Mouse (Mus musculus): ENCODE results near the gene Dck.
"Not testable (repeated sequence)": the region's sequence is repeated elsewhere in the genome, so short reads cannot be mapped to it uniquely, and the experiment has no call there.

Gene Dck

DNA sequence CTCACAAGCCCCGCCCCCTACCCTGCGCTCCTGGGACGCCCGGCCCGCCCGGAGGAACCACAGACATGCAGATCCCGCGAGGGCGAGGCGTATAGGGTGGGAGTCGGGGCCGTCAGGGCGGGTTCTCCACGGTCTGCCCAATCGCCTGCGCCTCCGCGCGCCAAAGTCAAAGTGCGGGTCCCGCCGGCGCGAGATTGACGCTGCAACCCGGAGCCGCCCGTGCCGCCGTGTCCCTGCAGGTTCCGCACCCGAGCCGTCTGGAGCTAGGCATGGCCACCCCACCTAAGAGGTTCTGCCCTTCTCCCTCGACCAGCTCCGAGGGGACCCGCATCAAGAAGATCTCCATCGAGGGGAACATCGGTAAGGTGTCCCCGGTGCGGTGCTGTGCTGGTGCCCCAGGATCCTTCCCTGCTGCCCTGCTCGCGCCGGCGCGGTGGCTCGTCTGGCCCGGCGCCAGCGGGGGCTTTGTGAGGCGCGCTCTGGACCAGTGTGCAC, at the start of gene Dck:
Dck (plus strand) TSS at position 10 of the 495 bp plus-strand sequence.
- peak; percentile 98 to 99 for DNase-seq (ENCODE audit: low spot score in 2 of 2)

DNA sequence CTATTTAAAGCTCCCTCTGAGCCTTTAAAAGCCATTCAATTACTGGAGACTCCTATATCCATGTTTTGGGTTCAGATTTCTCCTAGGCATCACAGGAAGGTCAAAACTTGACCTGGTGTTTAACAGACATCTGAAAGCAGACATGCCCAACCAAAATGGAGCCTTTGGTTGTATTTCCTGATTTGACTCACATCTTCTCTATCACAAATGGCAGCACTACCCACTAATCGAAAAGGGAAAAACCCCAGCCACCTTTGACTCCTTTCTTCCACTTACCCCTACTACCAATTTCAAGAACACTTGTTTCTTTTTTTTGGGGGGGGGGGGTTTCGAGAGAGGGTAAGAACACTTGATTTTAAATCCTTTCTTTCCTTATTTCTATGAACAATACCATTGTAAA, 47.8 kb upstream of the Dck start:
- DNase-seq (ENCODE audit: low spot score in 2 of 2) = no peak

DNA sequence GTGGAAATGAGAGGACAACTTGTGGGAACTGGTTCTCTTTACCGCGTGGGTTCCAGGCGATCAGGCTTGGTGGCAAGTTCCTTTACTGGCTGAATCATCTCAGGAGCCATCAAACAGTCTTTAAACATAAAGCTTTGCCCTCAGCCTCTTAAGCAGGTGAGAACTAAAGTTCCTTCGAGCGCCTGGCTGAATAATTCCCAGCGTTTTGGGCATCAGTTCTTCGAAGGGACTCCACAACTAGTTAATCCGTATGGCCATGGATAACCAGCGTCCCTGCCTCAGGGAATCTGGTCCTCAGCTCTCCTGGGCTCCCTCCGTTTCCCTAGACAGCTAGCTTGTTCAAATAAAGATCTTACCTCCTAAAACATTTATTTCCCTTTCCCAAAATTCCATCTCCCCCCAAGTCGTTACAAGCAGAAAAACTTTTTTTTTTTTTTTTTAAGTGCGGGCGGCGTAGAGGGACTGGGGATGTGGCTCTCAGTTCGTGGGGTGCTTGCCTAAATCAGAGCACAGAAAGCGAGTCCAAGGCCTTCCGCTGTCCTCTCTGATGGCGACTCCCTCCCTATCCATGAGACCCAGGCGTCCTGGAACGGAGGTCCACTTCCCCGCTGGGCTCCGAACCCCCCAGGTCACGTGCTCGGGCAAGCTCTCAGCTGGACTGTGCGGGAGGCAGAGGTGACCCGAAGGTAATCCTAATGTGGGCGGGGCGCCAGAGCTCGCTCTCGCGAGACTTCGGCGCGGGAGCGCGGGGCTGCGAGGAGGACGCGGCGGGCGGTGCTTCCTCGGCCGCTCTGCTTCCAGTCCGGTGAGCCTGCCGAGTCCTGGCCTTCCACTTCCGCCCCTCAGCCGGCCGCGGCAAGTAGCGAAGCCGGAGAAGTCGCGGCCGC, 44.4 kb upstream of the Dck start, which contains the start of gene Mob1b:
Mob1b (plus strand) TSS at position 740 of the 887 bp plus-strand sequence.
- peak; percentile 94 to 96 for DNase-seq (ENCODE audit: low spot score in 2 of 2)

DNA sequence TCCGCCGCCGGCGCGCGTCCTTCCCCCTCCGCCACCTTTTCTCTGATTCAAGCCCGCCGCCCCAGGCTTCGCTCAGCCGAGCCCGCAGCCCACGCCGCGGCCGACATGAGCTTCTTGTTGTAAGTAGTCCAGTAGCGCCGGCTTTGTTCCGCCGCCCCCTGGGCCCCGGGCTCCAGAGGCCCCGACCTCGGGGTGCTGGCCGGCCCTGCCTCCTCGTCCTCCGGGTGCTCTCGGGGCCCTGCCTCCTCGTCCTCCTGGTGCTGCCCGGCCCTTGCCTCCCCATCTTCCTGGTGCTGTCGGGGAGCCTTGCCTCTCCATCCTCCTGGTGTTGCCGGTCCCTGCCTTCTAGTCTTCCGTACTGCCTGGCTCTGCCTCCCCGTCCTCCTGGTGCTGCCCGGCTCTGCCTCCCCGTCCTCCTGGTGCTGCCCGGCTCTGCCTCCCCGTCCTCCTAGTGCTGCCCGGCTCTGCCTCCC, 43.8 kb upstream of the Dck start:
- DNase-seq (ENCODE audit: low spot score in 2 of 2) = no peak

DNA sequence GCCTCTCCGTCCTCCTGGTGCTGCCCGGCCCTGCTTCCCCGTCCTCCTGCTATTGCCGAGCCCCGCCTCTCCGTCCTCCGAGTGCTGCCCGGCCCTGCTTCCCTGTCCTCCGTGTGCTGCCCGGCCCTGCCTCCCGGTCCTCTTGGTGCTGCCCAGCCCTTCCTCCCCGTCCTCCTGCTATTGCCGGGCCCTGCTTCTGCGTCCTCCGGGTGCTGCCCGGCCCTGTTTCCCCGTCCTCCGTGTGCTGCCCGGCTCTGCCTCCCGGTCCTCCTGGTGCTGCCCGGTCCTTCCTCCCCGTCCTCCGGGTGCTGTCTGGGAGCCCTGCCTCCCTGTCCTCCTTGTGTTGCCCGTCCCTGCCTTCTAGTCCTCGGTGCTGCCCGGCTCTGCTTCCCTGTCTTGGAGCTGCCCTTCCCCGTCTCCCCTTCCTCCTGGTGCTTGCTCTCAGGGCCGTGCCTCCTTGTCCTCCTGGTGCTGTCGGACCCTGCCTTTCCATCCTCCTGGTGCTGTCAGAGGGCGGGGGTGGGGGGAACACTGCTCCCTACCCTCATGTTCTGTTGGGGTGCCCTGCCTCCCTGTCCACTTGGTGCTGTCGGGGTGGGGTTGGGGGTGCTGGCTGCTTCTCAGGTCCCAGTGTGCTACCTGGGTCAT, 43.1 kb upstream of the Dck start:
- DNase-seq (ENCODE audit: low spot score in 2 of 2) = peak; percentile 27 to 30

DNA sequence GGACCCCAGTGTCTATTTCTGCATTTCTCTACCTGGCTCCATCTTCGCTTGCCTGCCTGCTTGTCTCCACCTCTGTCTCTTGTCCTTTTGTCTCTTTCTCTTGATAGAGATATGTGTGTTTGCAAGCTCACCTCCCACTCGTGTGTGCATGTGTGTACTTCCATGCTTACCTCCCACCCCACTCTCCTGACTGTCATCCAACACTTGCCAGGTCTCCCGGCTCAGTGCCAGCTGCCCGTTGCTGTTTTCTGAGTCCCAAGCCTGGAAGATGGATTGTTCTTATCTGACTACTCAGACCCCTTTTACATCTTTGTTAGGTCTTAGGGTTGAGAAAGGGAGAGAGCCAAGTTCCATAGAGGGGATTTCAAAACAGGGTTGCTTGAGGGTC, 42.6 kb upstream of the Dck start:
- DNase-seq (ENCODE audit: low spot score in 2 of 2) = no peak

DNA sequence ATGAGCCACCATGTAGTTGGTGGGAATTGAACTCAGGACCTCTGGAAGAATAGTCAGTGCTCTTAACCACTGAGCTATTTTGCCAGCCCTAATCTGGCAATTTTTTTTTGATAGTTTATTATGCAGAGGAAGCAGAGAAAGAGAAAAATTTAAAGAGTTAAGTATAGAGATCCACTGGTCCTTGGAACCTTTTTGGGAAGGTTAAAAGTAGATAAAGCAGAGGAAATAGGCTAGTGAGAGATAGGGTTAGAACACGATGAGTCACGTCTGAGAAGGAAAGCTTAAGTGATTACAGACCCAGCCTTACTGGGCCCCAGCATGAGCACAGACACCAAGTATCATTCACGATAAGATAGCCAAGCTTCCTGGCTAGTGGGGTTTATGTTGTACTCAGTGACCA, 40.8 kb upstream of the Dck start:
- DNase-seq (ENCODE audit: low spot score in 2 of 2) = no peak

DNA sequence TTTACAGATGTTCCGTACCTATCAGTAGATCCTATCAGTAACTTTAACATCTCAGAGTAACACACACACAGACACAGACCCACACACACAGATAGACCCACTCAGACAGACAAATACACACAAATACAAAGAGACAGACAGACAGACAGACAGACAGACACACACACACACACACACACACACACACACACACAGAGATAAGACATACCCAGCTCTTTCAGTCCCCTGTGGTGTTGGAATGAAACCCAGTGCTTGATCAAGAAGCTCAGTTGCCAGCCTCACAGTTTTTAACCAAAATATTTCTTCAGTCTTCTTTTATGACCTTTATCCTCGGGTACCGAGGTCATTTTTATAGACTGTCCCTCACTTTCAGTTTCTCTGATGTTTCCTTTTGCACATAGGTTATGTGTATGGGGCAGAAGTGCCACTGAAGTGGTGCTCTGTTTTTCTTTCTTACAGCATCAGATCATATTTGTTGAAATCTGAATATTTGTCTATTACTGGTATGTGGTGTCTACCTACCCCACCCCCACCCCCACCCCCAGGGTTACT, 37.1 kb upstream of the Dck start:
- no peak for DNase-seq (ENCODE audit: low spot score in 2 of 2)

DNA sequence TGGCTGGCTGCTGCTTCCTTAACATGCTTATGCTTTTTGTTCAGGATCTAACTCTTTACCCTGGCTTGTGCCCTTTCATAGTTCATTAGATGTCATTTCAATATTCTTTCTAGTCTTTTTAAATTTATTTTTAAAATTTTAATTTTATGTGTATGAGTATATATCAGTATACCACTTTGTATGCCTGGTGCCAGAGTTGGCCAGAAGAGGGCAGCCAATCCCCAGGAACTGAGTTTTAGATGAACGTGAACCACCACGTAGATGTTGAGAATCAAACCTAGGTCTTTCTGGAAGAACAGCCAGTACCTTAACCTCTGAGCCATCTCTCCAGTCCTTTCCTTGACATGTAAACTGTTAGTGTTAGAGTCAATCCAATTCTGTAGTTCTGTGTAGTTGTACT, 30.0 kb upstream of the Dck start:
- DNase-seq (ENCODE audit: low spot score in 2 of 2) = peak; percentile 23 to 54

DNA sequence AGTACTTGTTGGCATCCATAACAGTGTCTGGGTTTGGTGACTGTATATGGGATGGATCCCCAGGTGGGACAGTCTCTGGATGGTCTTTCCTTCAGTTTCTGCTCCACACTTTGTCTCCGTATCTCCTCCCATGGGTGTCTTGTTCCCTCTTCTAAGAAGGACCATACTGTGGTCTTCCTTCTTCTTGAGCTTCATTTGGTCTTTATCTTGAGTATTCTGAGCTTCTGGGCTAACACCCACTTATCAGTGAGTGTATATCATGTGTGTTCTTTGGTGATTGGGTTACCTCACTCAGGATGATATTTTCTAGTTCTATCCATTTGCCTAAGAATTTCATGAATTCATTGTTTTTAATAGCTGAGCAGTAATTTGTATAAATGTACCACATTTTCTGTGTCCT, 23.7 kb upstream of the Dck start:
- not testable (repeated sequence) for DNase-seq (ENCODE audit: low spot score in 2 of 2)

DNA sequence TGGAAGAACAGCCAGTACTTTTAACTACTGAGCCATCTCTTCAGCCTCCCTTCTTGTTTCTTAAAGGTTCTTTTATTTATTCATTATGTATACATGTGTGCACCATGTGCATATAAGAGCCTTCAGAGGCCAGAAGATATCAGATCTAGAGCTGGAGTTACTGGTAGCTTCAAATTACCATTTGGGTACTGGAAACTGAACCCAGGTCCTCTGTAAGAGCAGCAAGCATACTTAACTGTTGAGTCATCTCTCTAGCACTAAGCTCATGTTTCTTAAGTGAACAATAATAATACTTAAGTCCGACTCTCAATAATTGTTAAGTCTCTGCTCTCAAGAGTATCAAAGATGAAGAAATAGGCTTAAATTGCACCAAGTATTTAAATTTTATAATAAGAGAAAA, 17.0 kb upstream of the Dck start:
- no peak for DNase-seq (ENCODE audit: low spot score in 2 of 2)

DNA sequence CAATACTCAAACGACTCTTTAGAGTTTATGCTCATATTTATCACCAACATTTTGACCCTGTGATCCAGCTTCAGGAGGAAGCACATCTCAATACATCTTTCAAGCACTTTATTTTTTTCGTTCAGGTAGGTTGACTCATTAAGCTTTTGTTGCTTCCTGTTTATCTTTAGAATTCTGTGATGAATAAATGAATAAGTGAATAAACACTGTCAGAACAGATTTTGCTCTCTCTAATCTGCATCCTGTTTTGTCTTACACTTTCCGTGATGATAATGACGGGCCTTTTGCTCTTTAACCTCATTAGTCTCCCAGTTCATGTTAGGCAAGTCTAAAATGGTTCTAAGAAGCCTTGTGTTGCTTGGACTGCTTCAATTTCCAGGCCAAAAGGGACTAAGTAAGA, 11.6 kb upstream of the Dck start:
- DNase-seq (ENCODE audit: low spot score in 2 of 2) = no peak

DNA sequence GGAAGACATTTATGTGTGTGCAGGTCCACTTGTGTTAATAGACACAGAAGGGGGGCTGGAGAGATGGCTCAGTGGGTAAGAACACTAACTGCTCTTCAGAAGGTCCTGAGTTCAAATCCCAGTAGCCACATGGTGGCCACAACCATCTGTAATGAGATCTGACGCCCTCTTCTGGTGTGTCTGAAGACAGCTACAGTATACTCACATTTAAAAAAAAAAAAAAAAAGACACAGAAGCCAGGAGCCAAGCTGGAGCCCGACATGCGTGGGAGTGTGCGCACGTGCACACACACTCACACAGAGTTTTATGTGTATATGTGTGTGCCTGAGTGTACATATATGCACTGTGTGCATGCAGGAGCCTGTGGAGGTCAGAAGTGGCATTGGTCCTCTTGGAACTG, 2.2 kb upstream of the Dck start:
- no peak for DNase-seq (ENCODE audit: low spot score in 2 of 2)

DNA sequence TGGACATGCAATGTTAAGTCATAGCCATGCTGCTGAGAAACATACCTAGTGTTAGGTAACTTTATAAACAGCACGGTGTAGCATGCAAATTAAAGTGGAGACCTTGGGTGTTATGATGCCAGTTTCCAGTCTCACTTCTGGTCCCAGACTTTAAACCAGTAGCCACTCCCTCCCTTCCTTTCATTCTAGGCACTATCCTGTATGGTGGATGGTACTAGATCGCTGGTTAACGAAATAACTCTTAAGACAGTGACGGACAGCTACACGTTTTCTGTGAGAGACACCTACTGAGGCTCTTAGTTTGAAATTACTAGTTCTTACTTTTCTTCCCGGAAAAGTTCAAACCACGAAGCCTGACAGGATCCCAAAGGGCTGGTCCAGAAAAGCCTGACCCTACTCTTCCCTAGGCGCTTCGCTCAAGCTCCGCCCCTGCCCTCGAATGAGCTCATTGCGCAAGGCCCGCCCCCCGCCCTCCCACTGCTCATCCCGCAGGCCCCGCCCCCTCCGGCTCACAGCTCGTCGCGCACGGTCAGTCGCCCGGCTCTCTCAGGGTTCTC, 288 bp upstream of the Dck start:
- DNase-seq (ENCODE audit: low spot score in 2 of 2) = no peak

DNA sequence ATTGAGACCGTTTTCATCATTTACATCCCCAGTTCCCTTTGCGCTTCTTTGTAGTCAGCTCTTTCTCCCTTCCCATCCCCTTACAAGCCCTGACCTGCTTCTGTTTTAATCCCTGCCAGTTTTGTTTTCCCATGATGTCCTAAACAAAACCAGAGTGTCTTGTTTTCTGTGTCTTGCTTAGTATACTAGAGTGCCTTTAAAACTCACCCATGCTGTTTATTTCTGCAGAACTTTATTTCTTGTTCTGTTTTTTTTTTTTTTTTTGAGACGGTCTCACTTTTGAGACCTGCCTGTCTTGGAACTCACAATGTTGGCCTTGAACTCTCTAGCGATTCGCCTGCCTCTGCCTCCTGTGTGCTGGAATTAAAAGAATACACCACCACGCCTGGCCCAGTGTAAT, 791 bp downstream of the Dck start:
- no peak for DNase-seq (ENCODE audit: low spot score in 2 of 2)

DNA sequence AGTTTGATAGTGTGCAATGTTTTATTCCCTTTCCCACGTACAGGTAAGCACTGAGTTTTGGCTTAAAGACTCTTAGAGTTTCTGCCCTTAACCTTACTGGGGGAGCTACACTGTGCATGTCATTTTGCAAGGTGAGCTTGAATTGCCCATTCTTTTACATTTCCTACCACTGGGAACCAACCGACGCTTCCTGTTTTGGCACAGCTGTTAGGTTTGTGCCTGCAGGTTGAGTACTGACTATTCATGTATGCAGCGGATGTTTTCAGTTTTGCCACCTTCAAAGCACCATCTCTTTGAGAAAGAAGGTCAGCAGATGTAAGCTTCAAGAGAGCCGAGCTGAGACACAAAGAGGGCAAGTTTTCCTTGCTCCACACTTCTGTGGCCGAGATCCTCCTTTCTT, 1.3 kb downstream of the Dck start:
- DNase-seq (ENCODE audit: low spot score in 2 of 2) = peak in 1 of 2 experiments; percentile 12

DNA sequence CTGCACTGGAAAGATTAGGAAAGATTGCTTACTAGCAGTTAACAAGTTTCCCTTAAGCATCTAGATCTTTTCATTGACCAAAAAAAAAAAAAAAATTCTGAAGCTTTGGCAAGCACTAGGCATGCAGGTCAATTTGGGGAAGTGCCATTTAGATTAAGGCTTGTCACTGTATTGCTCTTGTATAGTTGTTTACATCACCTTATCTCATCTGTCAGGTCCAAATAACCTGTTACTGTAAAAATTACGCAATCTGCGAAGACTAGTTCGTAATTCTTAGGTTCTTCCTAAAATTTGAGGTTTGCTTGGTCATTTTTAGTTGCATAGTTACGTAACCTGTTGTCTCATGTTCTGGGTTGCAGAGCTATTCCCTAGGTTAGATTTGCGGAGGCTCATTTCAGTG, 2.1 kb downstream of the Dck start:
- DNase-seq (ENCODE audit: low spot score in 2 of 2) = no peak

DNA sequence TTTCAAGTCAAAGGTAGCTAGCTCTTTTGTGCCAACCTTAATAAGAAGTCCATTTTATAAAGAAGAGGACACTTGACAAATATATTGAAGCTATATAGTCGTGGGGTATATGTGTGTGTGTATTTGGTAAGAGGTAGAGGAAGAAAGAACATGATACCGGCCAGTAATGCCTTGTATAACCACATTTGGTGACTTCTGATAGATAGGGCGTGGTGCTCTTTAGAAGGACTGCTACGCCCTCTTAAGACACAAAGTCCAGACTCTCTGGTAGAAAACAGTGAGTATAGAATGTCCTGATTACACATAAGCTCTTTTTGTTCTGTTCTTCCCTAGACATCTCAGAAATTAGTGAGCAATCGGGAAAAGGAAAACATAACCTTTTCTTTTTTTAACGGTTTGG, 3.4 kb downstream of the Dck start:
- no peak for DNase-seq (ENCODE audit: low spot score in 2 of 2)

DNA sequence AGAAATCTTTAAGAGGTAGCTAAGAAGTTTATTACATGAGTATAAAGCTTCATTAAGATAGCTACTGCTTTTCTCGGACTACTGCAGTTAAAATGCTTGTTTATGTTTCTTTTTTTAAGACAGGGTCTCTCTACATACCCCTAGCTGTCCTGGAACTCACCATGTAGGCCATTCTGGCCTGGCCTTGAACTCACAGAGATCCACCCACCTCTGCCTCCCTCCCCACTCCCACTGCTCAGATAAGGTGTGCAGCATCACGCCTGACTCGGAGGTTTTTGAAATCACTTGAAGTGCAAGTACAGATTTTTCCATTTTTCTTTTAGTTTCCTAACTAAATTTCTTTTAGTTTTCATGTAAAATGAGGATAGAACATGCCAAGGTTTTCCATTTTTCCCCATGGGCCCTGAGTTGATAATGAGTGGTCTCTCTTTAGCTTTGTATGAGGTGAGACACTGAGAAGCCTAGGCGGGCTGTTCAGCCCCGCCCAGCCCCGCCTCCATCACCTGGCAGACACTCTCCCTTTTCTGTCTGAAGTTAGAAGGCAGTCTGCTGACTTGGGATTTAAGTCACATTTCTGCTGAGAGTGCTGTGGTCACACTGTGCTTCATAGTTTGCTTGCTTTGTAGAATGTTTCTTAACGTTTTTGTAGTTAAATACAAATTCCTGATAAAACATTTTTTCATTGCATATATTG, 17.4 kb downstream of the Dck start:
- DNase-seq (ENCODE audit: low spot score in 2 of 2) = no peak

DNA sequence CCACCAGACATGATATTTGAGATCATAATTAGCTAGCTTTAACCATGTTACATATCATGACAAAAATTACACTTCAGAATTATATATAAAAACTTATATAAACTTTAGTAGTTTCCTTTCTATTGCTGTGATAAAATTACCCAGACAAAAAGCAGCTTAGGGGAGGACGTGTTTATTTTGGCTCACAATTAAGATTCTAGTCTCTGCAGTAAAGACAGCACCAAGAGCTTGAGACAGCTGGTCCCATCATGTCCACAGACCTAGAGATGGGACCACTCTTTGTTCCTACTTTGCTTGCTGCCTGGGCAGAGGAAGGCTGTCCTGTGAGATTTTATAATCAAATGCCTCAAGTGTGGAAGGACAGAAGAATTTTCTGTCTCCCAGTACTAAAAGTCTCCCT, 20.3 kb downstream of the Dck start:
- DNase-seq (ENCODE audit: low spot score in 2 of 2) = no peak

DNA sequence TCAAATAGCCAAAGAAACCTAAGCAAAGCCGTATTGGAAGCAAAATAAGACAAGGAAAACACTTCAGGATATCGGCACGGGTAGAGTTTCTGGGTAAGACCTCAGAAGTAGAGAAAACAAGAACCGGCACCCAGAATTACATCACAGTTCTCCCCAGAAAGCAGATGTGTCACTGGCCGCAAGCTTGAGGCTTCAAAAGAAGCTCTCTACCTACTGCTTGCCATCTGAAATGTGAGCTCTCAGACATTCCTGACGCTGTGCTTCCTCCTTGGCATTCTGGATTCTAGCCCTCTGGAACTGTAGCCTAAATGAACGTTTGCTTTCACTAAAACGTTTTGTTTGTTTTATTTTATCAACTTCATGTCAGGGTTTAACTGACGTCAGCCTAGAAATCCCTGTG, 25.9 kb downstream of the Dck start:
- no peak for DNase-seq (ENCODE audit: low spot score in 2 of 2)
